Mouse (Mus musculus): ENCODE results near the gene Emc9.
A peak's percentile ranks its signal among the peaks of the same experiment; 100 is the strongest.

Emc9 gene

GRCm38 (mm10) chr14:55560202-55561073, 24.7 kb downstream of the Emc9 start, which contains the start of gene A730061H03Rik:
Gene A730061H03Rik, minus strand, starts transcription at chr14:55560406.
- DNase-seq (ENCODE audit: low spot score) = peak; percentile 95

- DNase-seq (ENCODE audit: low spot score) = peak; percentile 86
These were observed 25.3 kb downstream of the Emc9 start, which contains the start of gene Dcaf11 for GRCm38 (mm10) chr14:55559799-55560201. Gene Dcaf11, plus strand, starts transcription at chr14:55560006.

- no peak for DNase-seq (ENCODE audit: low spot score)
These were observed 26.2 kb downstream of the Emc9 start for GRCm38 (mm10) chr14:55558740-55559448.

- DNase-seq (ENCODE audit: low spot score) = no peak
These were observed 27.5 kb downstream of the Emc9 start for GRCm38 (mm10) chr14:55557587-55557986.

- peak; percentile 48 for DNase-seq (ENCODE audit: low spot score)
These were observed 28.1 kb downstream of the Emc9 start for GRCm38 (mm10) chr14:55557003-55557402.

- DNase-seq (ENCODE audit: low spot score) = no peak
These were observed 29.3 kb downstream of the Emc9 start for GRCm38 (mm10) chr14:55555788-55556187.

- no peak for DNase-seq (ENCODE audit: low spot score)
These were observed 30.5 kb downstream of the Emc9 start for GRCm38 (mm10) chr14:55554635-55555034.

GRCm38 (mm10) chr14:55551794-55552193, 33.3 kb downstream of the Emc9 start:
- no peak for DNase-seq (ENCODE audit: low spot score)

GRCm38 (mm10) chr14:55551347-55551746, 33.8 kb downstream of the Emc9 start:
- no peak for DNase-seq (ENCODE audit: low spot score)

GRCm38 (mm10) chr14:55550191-55550590, 34.9 kb downstream of the Emc9 start:
- DNase-seq (ENCODE audit: low spot score) = no peak

GRCm38 (mm10) chr14:55544334-55544733, 40.8 kb downstream of the Emc9 start:
- no peak for DNase-seq (ENCODE audit: low spot score)

GRCm38 (mm10) chr14:55542268-55542667, 42.8 kb downstream of the Emc9 start:
- no peak for DNase-seq (ENCODE audit: low spot score)

GRCm38 (mm10) chr14:55540787-55541321, 44.2 kb downstream of the Emc9 start:
- peak; percentile 75 for DNase-seq (ENCODE audit: low spot score)

- DNase-seq (ENCODE audit: low spot score) = peak; percentile 59
These were observed 44.9 kb downstream of the Emc9 start, which contains the start of gene Pck2 for GRCm38 (mm10) chr14:55540067-55540786. Gene Pck2, plus strand, starts transcription at chr14:55540266.

- DNase-seq (ENCODE audit: low spot score) = no peak
These were observed 48.9 kb downstream of the Emc9 start for GRCm38 (mm10) chr14:55536116-55536745.

All from ovary, postnatal 10 days (tissue).